Mouse (Mus musculus) forebrain, embryonic 12.5 days (tissue): Measurements from ENCODE around the gene Prim2. TPM values are rescaled to one million over a fixed set of nuclear protein-coding genes. Genes with fewer than 3 reads are reported as not detected.
A peak's percentile ranks its signal among the peaks of the same experiment; 100 is the strongest.

Experiments used
- ATAC-seq: fragments of 200-750 bp; cut with Nextera tagmentation; 2 replicates; pipeline ENCODE4 v1.8.0; 2017; ENCODE audit warnings: moderate TSS enrichment; ENCODE audit not compliant: low FRiP score
- H3K27ac ChIP-seq: fragments of 300-500 bp; sonication (generic); 2 replicates; pipeline ENCODE4 v1.5.1; 2016; ENCODE audit warnings: mild to moderate bottlenecking
- H3K27me3 ChIP-seq: fragments of 300-500 bp; sonication (generic); 2 replicates; pipeline ENCODE4 v1.6.1; 2016; ENCODE audit warnings: mild to moderate bottlenecking
- H3K36me3 ChIP-seq: fragments of 300-500 bp; sonication (generic); replicated peaks from 2 replicates; pipeline ENCODE4 v1.6.1; 2016; ENCODE audit warnings: mild to moderate bottlenecking
- H3K4me1 ChIP-seq: fragments of 300-500 bp; sonication (generic); 2 replicates; pipeline ENCODE4 v1.6.1; 2016
- H3K4me2 ChIP-seq: fragments of 300-500 bp; sonication (generic); 2 replicates; pipeline ENCODE4 v1.6.1; 2016; ENCODE audit warnings: mild to moderate bottlenecking, moderate library complexity
- H3K4me3 ChIP-seq: fragments of 300-500 bp; sonication (generic); replicated peaks from 2 replicates; pipeline ENCODE4 v1.5.1; 2016; ENCODE audit warnings: mild to moderate bottlenecking
- H3K9ac ChIP-seq: fragments of 300-500 bp; sonication (generic); 2 replicates; pipeline ENCODE4 v1.6.1; 2016; ENCODE audit warnings: mild to moderate bottlenecking
- H3K9me3 ChIP-seq: fragments of 300-500 bp; sonication (generic); 2 replicates; pipeline ENCODE4 v1.6.1; 2016
- WGBS: fragments of 180-500 bp; shearing (Covaris S2); methylation state at CpG from one replicate; pipeline ENCODE4 v1.1.7; 2016; 5-methylcytosine and 5-hydroxymethylcytosine counted together
- polyA plus RNA-seq: library from polyadenylated mRNA; unstranded; fragments of >200 nt; fragmentation: Nextera tagmentation; extraction: Ambion mirVana; gene quantifications from 2 replicates; pipeline ENCODE4 v1.2.1, GENCODE M21; 2016

Prim2 gene
- polyA plus RNA-seq, 1 experiment from 2014 or later, result 50.0 TPM

DNA sequence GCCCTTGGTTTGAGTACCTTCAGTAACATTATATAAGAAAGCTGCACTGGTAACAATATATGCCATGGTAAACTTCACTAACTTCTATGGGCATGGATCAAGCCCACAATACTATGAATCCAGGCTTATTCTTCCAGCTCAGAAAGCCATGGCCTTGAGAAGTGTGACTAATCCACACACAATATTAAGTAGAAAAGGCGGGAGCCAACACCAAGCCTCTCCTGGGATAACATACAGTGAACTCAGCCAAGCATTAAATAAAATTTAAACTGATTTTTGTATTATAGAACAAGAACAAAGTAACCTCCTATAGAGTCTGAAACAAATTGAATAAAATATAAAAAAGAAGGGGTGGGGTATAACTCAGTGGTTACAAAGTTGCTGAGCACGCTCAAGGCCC, 74.6 kb downstream of the Prim2 start:
- Histone ChIP-seq H3K27ac (no peak overlapping the region), H3K4me2 (no peak overlapping the region), H3K4me3 (no peak overlapping the region), H3K9me3 (peaks cover 5% of the 10 kb centered on the region; the same call in 1 of the 2 replicates), H3K27me3 (no peaks in the 10 kb centered on the region), H3K4me1 (peaks cover 7% of the 10 kb centered on the region; the same call in 1 of the 2 replicates), H3K9ac (no peak overlapping the region), H3K36me3 (peaks cover 7% of the 10 kb centered on the region)
- ATAC-seq, result no peak
- 79% methylated on average over 2 of the region's 2 CpGs for WGBS

- Histone ChIP-seq H3K4me3 (no peak overlapping the region), H3K36me3 (peaks cover 7% of the 10 kb centered on the region), H3K27me3 (no peaks in the 10 kb centered on the region), H3K9ac (no peak overlapping the region), H3K9me3 (peaks cover 5% of the 10 kb centered on the region; the same call in 1 of the 2 replicates), H3K4me1 (peaks cover 9% of the 10 kb centered on the region; the same call in 1 of the 2 replicates), H3K4me2 (no peak overlapping the region), H3K27ac (no peak overlapping the region)
- 91% methylated on average over 4 of the region's 4 CpGs for WGBS
- ATAC-seq, result no peak
These were observed 75.7 kb downstream of the Prim2 start for GRCm38 (mm10) chr1:33593718-33594388.

GRCm38 (mm10) chr1:33591997-33592608, 77.5 kb downstream of the Prim2 start:
- Histone ChIP-seq H3K9ac (no peak overlapping the region), H3K4me1 (peaks cover 9% of the 10 kb centered on the region; the same call in 1 of the 2 replicates), H3K27ac (no peak overlapping the region), H3K36me3 (no peaks in the 10 kb centered on the region), H3K4me2 (no peak overlapping the region), H3K4me3 (no peak overlapping the region), H3K9me3 (no peaks in the 10 kb centered on the region), H3K27me3 (no peaks in the 10 kb centered on the region)
- no peak for ATAC-seq
- 96% methylated on average over 7 of the region's 7 CpGs for WGBS

DNA sequence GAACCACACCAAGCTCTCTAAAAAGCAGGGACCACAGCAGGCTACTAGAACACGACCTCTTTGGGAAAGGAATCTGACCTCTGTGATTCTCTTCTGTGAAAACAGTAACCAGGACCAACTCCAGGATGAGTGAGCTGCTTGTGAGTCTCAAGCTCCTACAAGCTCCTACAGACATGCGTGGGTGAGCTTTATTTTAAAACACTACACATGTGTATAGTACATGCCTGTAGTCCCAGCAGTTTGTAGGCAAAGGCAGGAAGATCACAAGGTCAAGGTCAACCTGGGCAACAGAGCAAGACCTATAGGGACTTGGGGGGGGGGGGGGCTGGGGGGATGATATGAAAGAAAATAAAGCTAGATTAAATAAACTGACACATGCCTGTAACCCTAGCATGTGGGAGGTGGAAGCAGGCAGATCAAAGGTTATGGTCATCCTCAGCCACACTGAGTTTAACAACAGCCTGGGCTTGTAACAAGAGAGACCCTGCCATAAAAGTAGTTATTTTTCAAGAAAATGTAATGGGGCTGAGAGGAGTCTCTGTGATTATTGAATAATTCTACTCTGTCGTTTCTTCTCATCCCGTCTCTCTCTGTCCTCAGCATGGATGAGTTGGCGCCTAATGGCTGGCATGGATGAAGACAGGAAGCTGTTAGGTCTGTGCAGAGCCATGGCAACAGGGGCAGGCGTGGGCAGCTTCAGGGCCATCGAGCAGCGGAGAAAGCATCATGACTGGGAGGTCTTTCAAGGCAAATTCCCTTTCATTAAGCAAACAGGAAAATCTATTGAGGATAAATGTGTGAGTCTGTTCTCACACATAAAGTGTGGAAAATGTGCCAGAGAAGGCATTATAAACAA, 78.8 kb downstream of the Prim2 start:
- Histone ChIP-seq H3K27ac (no peak overlapping the region), H3K36me3 (no peaks in the 10 kb centered on the region), H3K4me1 (peaks cover 9% of the 10 kb centered on the region; the same call in 1 of the 2 replicates), H3K9me3 (no peaks in the 10 kb centered on the region), H3K9ac (no peak overlapping the region), H3K27me3 (no peaks in the 10 kb centered on the region), H3K4me2 (no peak overlapping the region), H3K4me3 (no peak overlapping the region)
- 76% methylated on average over 8 of the region's 8 CpGs for WGBS
- ATAC-seq, result no peak

DNA sequence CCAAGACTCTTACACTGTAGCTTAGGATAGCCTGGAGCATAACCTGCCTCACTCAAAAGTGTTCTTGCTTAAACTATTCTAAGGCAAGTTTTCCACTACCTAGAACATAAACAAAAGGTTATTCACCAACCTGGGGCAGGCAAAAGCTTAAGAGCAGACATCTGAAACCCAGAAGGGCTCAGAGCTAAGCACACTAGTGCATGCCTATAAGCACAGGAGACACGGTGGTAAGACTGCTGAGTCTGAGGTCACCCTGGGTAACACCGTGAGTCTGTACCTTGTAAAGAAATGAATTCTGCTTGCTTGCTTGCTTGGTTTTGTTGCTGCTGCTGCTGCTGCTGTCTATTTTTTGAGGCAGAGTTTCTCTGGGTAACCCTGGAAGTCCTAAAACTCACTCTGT, 80.1 kb downstream of the Prim2 start:
- WGBS, result 63% methylated on average over 2 of the region's 2 CpGs
- no peak for ATAC-seq
- no peaks in the 10 kb centered on the region for H3K27me3 ChIP-seq
- H3K4me3 ChIP-seq, result no peak overlapping the region
- no peak overlapping the region for H3K27ac ChIP-seq
- 0 out of 2 replicates have a peak, but pooled peaks cover 3% of the 10 kb centered on the region for H3K4me1 ChIP-seq
- H3K9ac ChIP-seq, result no peak overlapping the region
- no peaks in the 10 kb centered on the region for H3K36me3 ChIP-seq
- no peaks in the 10 kb centered on the region for H3K9me3 ChIP-seq
- H3K4me2 ChIP-seq, result no peak overlapping the region

GRCm38 (mm10) chr1:33588557-33588956, 81.0 kb downstream of the Prim2 start:
- Histone ChIP-seq H3K4me1 (0 out of 2 replicates have a peak, but pooled peaks cover 3% of the 10 kb centered on the region), H3K27ac (no peak overlapping the region), H3K4me2 (no peak overlapping the region), H3K36me3 (no peaks in the 10 kb centered on the region), H3K9ac (no peak overlapping the region), H3K9me3 (no peaks in the 10 kb centered on the region), H3K4me3 (no peak overlapping the region), H3K27me3 (no peaks in the 10 kb centered on the region)
- whole genome bisulfite sequencing, result 37% methylated on average over 6 of the region's 6 CpGs
- ATAC-seq, result peak; percentile 45

DNA sequence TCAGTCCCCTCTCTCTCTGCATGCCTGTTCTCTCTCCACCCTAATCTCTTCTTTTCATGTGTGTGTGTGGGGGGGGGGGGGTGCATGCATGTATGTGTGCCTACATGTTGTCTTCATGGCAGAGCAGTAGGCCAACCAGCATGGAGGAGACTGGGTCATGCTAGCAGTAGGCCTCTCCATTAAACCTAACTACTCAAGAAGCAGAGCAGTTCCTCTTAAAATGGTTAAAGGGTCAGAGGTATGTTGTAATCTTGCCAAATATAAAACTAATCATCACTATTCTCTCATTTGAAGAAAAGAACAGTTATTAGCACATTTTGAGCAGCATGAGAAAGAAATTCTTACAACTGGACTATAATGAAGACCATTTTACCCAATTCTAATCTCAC, 85.0 kb downstream of the Prim2 start:
- no peak overlapping the region for H3K4me3 ChIP-seq
- no peaks in the 10 kb centered on the region for H3K36me3 ChIP-seq
- H3K4me1 ChIP-seq, result no peaks in the 10 kb centered on the region
- no peak for ATAC-seq
- H3K9ac ChIP-seq, result no peak overlapping the region
- no peak overlapping the region for H3K27ac ChIP-seq
- H3K9me3 ChIP-seq, result no peaks in the 10 kb centered on the region
- H3K4me2 ChIP-seq, result no peak overlapping the region
- H3K27me3 ChIP-seq, result no peaks in the 10 kb centered on the region

- Histone ChIP-seq H3K27ac (no peak overlapping the region), H3K4me1 (no peaks in the 10 kb centered on the region), H3K36me3 (no peaks in the 10 kb centered on the region), H3K4me3 (no peak overlapping the region), H3K9ac (no peak overlapping the region), H3K9me3 (no peaks in the 10 kb centered on the region), H3K27me3 (no peaks in the 10 kb centered on the region), H3K4me2 (no peak overlapping the region)
- 93% methylated on average over 7 of the region's 7 CpGs for WGBS
- no peak for ATAC-seq
These were observed 85.6 kb downstream of the Prim2 start for GRCm38 (mm10) chr1:33583817-33584589.

GRCm38 (mm10) chr1:33578593-33578992, 91.0 kb downstream of the Prim2 start:
- no peak for ATAC-seq
- Histone ChIP-seq H3K9me3 (no peaks in the 10 kb centered on the region), H3K27ac (no peak overlapping the region), H3K27me3 (no peaks in the 10 kb centered on the region), H3K9ac (no peak overlapping the region), H3K4me1 (no peaks in the 10 kb centered on the region), H3K36me3 (no peaks in the 10 kb centered on the region), H3K4me2 (no peak overlapping the region), H3K4me3 (no peak overlapping the region)
- 76% methylated on average over 6 of the region's 6 CpGs for WGBS

- WGBS, result 94% methylated on average over 6 of the region's 6 CpGs
- Histone ChIP-seq H3K36me3 (no peaks in the 10 kb centered on the region), H3K9me3 (no peaks in the 10 kb centered on the region), H3K4me2 (no peak overlapping the region), H3K27me3 (no peaks in the 10 kb centered on the region), H3K9ac (no peak overlapping the region), H3K4me3 (no peak overlapping the region), H3K27ac (no peak overlapping the region), H3K4me1 (no peaks in the 10 kb centered on the region)
- ATAC-seq, result no peak
These were observed 95.1 kb downstream of the Prim2 start for GRCm38 (mm10) chr1:33574459-33574858.

- no peak overlapping the region for H3K27ac ChIP-seq
- H3K4me2 ChIP-seq, result no peak overlapping the region
- no peak overlapping the region for H3K9ac ChIP-seq
- H3K27me3 ChIP-seq, result no peaks in the 10 kb centered on the region
- ATAC-seq, result no peak
- no peaks in the 10 kb centered on the region for H3K9me3 ChIP-seq
- H3K4me1 ChIP-seq, result no peaks in the 10 kb centered on the region
- 61% methylated on average over 7 of the region's 7 CpGs for WGBS
- H3K36me3 ChIP-seq, result no peaks in the 10 kb centered on the region
- H3K4me3 ChIP-seq, result no peak overlapping the region
These were observed 103.7 kb downstream of the Prim2 start for GRCm38 (mm10) chr1:33565764-33566401.
